Mouse (Mus musculus) ES-E14 (cell line): ENCODE measurements around the gene 4930558K02Rik. TPM values are rescaled to one million over a fixed set of nuclear protein-coding genes. Genes with fewer than 3 reads are reported as not detected.

ENCODE experiments used
- DNase-seq: peaks from one replicate; pipeline ENCODE4 v3.0.0-alpha.2; 2013; ENCODE audit warnings: low read depth, low spot score
- H3K27ac ChIP-seq: 2 replicates; pipeline ENCODE4 v1.5.1; 2012; ENCODE audit warnings: low read depth, mild to moderate bottlenecking, low read length, moderate library complexity, mixed read lengths; ENCODE audit not compliant: poor library complexity, insufficient read depth, severe bottlenecking
- H3K36me3 ChIP-seq: 2 replicates; pipeline ENCODE4 v1.6.1; 2012; ENCODE audit warnings: mild to moderate bottlenecking, low read length, moderate library complexity, mixed read lengths; ENCODE audit not compliant: control insufficient read depth, poor library complexity, insufficient read depth, severe bottlenecking
- H3K4me1 ChIP-seq, 2 experiments: fragments of 150-350 bp in 1 of 2; sonication (generic) in 1 of 2; 2 replicates each; pipeline ENCODE4 v1.6.1; 2012; ENCODE audit warnings: low read length in 2 of 2, mild to moderate bottlenecking in 1 of 2, mixed read lengths in 1 of 2; ENCODE audit not compliant: control insufficient read depth in 2 of 2, insufficient read depth in 2 of 2, poor library complexity in 1 of 2
- H3K4me3 ChIP-seq, 2 experiments: fragments of 150-350 bp in 1 of 2; sonication (generic) in 1 of 2; 2 replicates each; pipeline ENCODE4 v1.5.1; 2012; ENCODE audit warnings: low read length in 2 of 2, low read depth in 1 of 2, mild to moderate bottlenecking in 1 of 2, mixed read lengths in 1 of 2; ENCODE audit not compliant: insufficient read depth in 1 of 2, poor library complexity in 1 of 2, severe bottlenecking in 1 of 2
- H3K9ac ChIP-seq: 2 replicates; pipeline ENCODE4 v1.6.1; 2012; ENCODE audit warnings: low read depth, mild to moderate bottlenecking, low read length, mixed read lengths; ENCODE audit not compliant: poor library complexity, insufficient read depth, severe bottlenecking
- H3K9me3 ChIP-seq: fragments of 150-350 bp; sonication (generic); 2 replicates; pipeline ENCODE4 v1.6.1; 2012; ENCODE audit warnings: low read depth, mild to moderate bottlenecking, low read length; ENCODE audit not compliant: control insufficient read depth, insufficient read depth
- CHD2 ChIP-seq: IDR thresholded peaks from 2 replicates; pipeline ENCODE4 v1.6.1; 2014; ENCODE audit warnings: mild to moderate bottlenecking, low read depth, low read length, inconsistent platforms
- HCFC1 ChIP-seq: IDR thresholded peaks from 2 replicates; pipeline ENCODE4 v1.6.1; 2012; ENCODE audit warnings: low read length, inconsistent platforms, borderline replicate concordance; ENCODE audit not compliant: insufficient read depth
- MAFK ChIP-seq: IDR thresholded peaks from 2 replicates; pipeline ENCODE4 v1.6.1; 2014; ENCODE audit warnings: mild to moderate bottlenecking, low read depth, low read length, inconsistent platforms; ENCODE audit not compliant: insufficient read depth
- ZC3H11A ChIP-seq: IDR thresholded peaks from 2 replicates; pipeline ENCODE4 v1.6.1; 2012; ENCODE audit warnings: low read depth, mild to moderate bottlenecking, inconsistent platforms, low read length, borderline replicate concordance
- ZNF384 ChIP-seq: IDR thresholded peaks from 2 replicates; pipeline ENCODE4 v1.6.1; 2012; ENCODE audit warnings: low read depth, low read length, inconsistent platforms
- in situ Hi-C, 2 experiments: fragments of 600-800 bp; cut with MboI; formaldehyde crosslinking; loops; one replicate each; pipeline ENCODE4 v1.15.1; 2025; ENCODE audit warnings: low sequenced_read_pairs in 2 of 2, inconsistent platforms in 1 of 2; ENCODE audit not compliant: unreplicated experiment in 2 of 2
- total RNA-seq: library from RNA; depleted of rRNA; stranded (reverse); fragments of 300-350 nt; gene quantifications from 2 replicates; pipeline ENCODE4 v1.2.3, GENCODE M21; 2012

The 4930558K02Rik gene
- total RNA-seq, 1 experiment, result not detected

DNA sequence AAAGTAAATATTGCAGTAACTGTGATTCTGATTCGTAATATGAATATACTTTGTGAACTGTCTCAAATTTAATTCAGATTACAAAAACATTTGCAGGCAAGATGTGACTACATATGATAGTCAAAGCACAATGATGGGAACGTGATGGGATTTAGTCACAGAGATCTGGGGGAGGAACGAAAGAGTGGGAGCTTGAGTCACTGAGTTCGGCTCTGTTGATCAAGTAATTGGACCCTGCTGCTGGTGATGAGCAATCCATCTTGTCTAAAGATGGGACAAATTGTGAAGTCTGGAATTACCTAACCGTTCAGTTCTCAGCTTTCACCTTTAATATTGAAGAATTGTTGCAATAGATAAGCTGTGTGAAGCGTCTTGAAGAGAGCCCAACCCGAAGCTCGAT lies 7.2 kb downstream of the 4930558K02Rik start:
- no peak overlapping the region for H3K4me3 ChIP-seq
- peaks cover 5% of the 10 kb centered on the region in 2 experiments; a peak in 3 of 4 replicates for H3K4me1 ChIP-seq
- no peak for TF ChIP-seq ZNF384
- TF ChIP-seq MAFK, result no peak
- TF ChIP-seq ZC3H11A, result no peak
- no peak for TF ChIP-seq CHD2
- no peak for TF ChIP-seq HCFC1
- H3K27ac ChIP-seq, result no peak overlapping the region
- no peaks in the 10 kb centered on the region for H3K36me3 ChIP-seq
- DNase-seq, result no peak
- in situ Hi-C loops, result no loop called here
- H3K9me3 ChIP-seq, result no peaks in the 10 kb centered on the region
- no peak overlapping the region for H3K9ac ChIP-seq

DNA sequence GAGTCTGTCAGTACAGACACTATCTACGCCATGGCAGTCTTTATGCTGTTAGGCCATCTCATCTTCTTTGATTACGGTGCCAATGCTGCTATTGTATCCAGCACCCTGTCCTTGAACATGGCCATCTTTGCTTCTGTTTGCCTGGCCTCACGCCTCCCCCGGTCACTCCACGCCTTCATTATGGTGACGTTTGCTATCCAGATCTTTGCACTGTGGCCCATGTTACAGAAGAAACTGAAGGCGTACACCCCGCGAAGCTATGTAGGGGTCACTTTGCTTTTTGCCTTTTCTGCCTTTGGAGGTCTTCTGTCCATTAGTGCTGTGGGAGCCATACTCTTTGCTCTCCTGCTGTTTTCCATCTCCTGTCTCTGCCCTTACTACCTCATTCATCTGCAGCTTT lies 8.6 kb downstream of the 4930558K02Rik start:
- no peak overlapping the region for H3K4me3 ChIP-seq
- H3K36me3 ChIP-seq, result no peaks in the 10 kb centered on the region
- TF ChIP-seq ZNF384 (no peak), MAFK (no peak), CHD2 (no peak), HCFC1 (no peak), ZC3H11A (no peak)
- no peaks in the 10 kb centered on the region for H3K9me3 ChIP-seq
- in situ Hi-C loops, result no loop called here
- 0 out of 4 replicates have a peak, but pooled peaks cover 0 to 3% of the 10 kb centered on the region in 2 experiments for H3K4me1 ChIP-seq
- H3K27ac ChIP-seq, result no peak overlapping the region
- no peak overlapping the region for H3K9ac ChIP-seq
- DNase-seq, result no peak

DNA sequence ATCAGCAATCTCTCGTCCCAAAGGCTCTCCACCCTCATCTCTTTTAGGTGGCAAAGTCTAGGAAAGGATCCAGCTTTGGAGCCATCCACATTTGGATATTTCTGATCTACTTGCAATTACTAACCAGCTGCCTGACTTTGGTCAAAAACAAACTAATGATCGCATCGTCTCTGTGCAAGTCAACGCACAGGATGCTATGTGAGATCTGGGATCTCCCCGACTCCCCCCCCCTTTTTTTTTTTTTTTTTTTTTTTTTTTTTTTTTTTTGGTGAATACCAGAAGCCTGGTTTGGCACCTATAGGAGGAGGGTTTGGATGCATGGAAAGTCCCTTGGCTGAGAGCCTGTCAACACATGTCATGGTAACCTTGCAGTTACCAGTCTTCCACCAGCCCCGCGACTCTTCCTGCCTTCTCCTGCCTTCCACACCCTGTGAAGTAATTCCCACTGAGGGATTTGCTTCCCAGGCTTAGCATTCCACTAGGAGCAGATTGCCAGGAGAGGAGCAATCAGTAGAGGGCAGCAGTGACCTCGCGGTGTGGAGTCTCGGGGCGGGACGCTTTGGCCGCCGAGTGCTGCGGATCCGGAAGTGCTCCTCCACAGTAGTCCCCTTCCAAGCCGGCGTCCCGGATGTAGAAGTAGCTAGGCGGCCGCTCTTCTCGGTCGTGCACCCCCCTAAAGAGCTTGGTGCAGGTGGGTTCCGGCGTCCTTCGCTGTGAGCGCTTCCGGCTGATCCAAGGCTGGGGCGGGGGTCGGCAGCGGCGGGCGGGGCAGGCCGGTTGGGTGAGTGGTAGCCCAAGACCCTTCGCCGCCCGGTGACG lies 10.6 kb downstream of the 4930558K02Rik start, which contains the start of gene Pigc:
Gene Pigc, plus strand, starts transcription at position 598 of the 819 bp plus-strand sequence.
- peak within 1 kb of the TSS; percentile 70 to 79 for H3K4me3 ChIP-seq
- no peaks in the 10 kb centered on the region for H3K36me3 ChIP-seq
- H3K4me1 ChIP-seq, result 0 out of 4 replicates have a peak, but pooled peaks cover 0 to 3% of the 10 kb centered on the region in 2 experiments
- no peak within 1 kb of the TSS for H3K27ac ChIP-seq
- in situ Hi-C loops, result loop anchor here in 1 of 2 experiments (10.0 kb wide), 1 partner anchor 224 kb away; no protein-coding TSS in a partner anchor
- peak within 1 kb of the TSS; percentile 86 for H3K9ac ChIP-seq
- TF ChIP-seq MAFK (no peak), CHD2 (no peak), HCFC1 (peak; percentile 86), ZC3H11A (no peak), ZNF384 (peak; percentile 93)
- no peaks in the 10 kb centered on the region for H3K9me3 ChIP-seq
- peak; percentile 90 for DNase-seq

DNA sequence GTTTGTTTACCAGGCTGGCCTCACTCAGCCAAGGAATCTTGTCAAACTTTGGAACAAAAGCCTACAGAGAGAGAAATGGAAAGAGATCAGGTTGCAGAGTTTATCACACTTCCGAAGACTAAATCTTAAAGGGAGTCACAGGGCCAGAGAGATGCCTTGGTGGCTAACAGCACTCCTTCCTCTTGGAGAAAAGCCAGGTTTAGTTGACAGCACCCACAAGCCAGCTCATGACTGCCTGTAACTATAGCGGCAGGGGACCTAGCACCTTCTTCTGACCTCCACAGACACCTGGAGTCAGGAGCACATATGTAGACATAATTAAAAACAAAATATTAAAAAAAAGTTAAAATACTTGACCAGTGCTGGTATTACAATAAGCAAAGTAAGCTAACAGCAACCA lies 11.5 kb downstream of the 4930558K02Rik start:
- Histone ChIP-seq H3K9ac (no peak overlapping the region), H3K36me3 (no peaks in the 10 kb centered on the region), H3K9me3 (no peaks in the 10 kb centered on the region), H3K4me1 (0 out of 4 replicates have a peak, but pooled peaks cover 0 to 3% of the 10 kb centered on the region in 2 experiments), H3K27ac (no peak overlapping the region), H3K4me3 (no peak overlapping the region)
- no peak for DNase-seq
- in situ Hi-C loops, result loop anchor here in 1 of 2 experiments (10.0 kb wide), 1 partner anchor 223 kb away; no protein-coding TSS in a partner anchor
- TF ChIP-seq ZNF384 (no peak), HCFC1 (no peak), CHD2 (no peak), ZC3H11A (no peak), MAFK (no peak)
